Mouse (Mus musculus) hindbrain, embryonic 16.5 days (tissue): ENCODE results near the gene Ppm1h. TPM values are rescaled to one million over a fixed set of nuclear protein-coding genes. Genes with fewer than 3 reads are reported as not detected.

Experiments
- ATAC-seq: fragments of 200-750 bp; cut with Nextera tagmentation; 2 replicates; pipeline ENCODE4 v1.8.0; 2017; ENCODE audit warnings: moderate TSS enrichment, moderate library complexity
- H3K27ac ChIP-seq: fragments of 300-500 bp; sonication (generic); 2 replicates; pipeline ENCODE4 v1.5.1; 2014; ENCODE audit warnings: low read depth, mild to moderate bottlenecking, control low read depth, low read length, moderate library complexity
- H3K27me3 ChIP-seq: fragments of 300-500 bp; sonication (generic); replicated peaks from 2 replicates; pipeline ENCODE4 v1.6.1; 2014; ENCODE audit warnings: low read length; ENCODE audit not compliant: control insufficient read depth, insufficient read depth
- H3K36me3 ChIP-seq: fragments of 300-500 bp; sonication (generic); 2 replicates; pipeline ENCODE4 v1.6.1; 2014; ENCODE audit warnings: mild to moderate bottlenecking, low read length, moderate library complexity, mixed read lengths; ENCODE audit not compliant: control insufficient read depth, insufficient read depth
- H3K4me1 ChIP-seq: fragments of 300-500 bp; sonication (generic); 2 replicates; pipeline ENCODE4 v1.6.1; 2014; ENCODE audit warnings: low read depth, low read length; ENCODE audit not compliant: control insufficient read depth, insufficient read depth
- H3K4me2 ChIP-seq: fragments of 300-500 bp; sonication (generic); 2 replicates; pipeline ENCODE4 v1.6.1; 2014; ENCODE audit warnings: mild to moderate bottlenecking, low read length, control low read depth, moderate library complexity
- H3K4me3 ChIP-seq: fragments of 300-500 bp; sonication (generic); 2 replicates; pipeline ENCODE4 v1.5.1; 2014; ENCODE audit warnings: mild to moderate bottlenecking, low read length, control low read depth, moderate library complexity
- H3K9ac ChIP-seq: fragments of 300-500 bp; sonication (generic); 2 replicates; pipeline ENCODE4 v1.6.1; 2014; ENCODE audit warnings: low read depth, mild to moderate bottlenecking, control low read depth, low read length, moderate library complexity
- H3K9me3 ChIP-seq: fragments of 300-500 bp; sonication (generic); 2 replicates; pipeline ENCODE4 v1.6.1; 2014; ENCODE audit warnings: mild to moderate bottlenecking, low read length, moderate library complexity; ENCODE audit not compliant: control insufficient read depth
- WGBS: fragments of 180-500 bp; shearing (Covaris S2); extraction: QIAGEN DNeasy Blood & Tissue Kit; methylation state at CpG from one replicate; pipeline ENCODE4 v1.1.7; 2014; 5-methylcytosine and 5-hydroxymethylcytosine counted together
- polyA plus RNA-seq: library from polyadenylated mRNA; unstranded; fragments of >200 nt; fragmentation: Nextera tagmentation; extraction: Ambion mirVana; gene quantifications from 2 replicates; pipeline ENCODE4 v1.2.1, GENCODE M21; 2015

The Ppm1h gene
- polyA plus RNA-seq, 1 experiment from 2014 or later: 33.5 TPM

- Histone ChIP-seq H3K4me2 (no peak overlapping the region), H3K4me1 (no peaks in the 10 kb centered on the region), H3K4me3 (no peak overlapping the region), H3K27me3 (no peaks in the 10 kb centered on the region), H3K9ac (no peak overlapping the region), H3K9me3 (no peaks in the 10 kb centered on the region), H3K27ac (no peak overlapping the region), H3K36me3 (no peaks in the 10 kb centered on the region)
- WGBS: 91% methylated on average over 4 of the region's 4 CpGs
- no peak for ATAC-seq
Observed at GRCm38 (mm10) chr10:122734521-122734920, 56.0 kb downstream of the Ppm1h start.

DNA sequence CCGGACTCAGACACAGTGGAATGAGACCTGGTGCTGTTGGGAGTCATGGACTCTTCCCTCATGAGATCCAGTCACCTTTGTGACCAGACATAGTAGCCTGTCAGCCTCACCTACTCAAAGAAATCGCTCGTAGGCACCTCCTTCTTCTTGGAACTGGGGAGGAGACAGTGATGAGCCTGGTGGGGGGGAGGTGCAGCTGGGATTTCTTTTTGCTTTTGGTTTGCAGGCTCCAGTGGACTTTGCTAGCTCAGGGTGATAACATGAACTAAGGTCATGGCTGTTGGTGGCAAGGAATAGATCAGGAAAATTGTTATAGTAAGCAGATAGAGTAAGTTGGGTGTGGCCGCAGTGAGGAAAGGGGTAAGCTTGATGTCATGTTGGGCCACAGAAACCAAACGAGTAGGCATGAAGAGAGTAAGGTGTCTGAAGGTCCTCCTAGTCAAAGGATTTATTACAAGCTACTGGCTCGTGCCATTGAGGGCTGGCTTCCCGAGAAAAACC, 56.8 kb downstream of the Ppm1h start:
- WGBS: 87% methylated on average over 7 of the region's 7 CpGs
- no peak for ATAC-seq

GRCm38 (mm10) chr10:122736835-122737234, 58.3 kb downstream of the Ppm1h start:
- no peak for ATAC-seq
- Histone ChIP-seq H3K9me3 (no peaks in the 10 kb centered on the region), H3K4me3 (no peak overlapping the region), H3K36me3 (no peaks in the 10 kb centered on the region), H3K9ac (no peak overlapping the region), H3K27me3 (no peaks in the 10 kb centered on the region), H3K27ac (no peak overlapping the region), H3K4me2 (no peak overlapping the region), H3K4me1 (peaks cover 8% of the 10 kb centered on the region)
- WGBS: 83% methylated on average over 4 of the region's 4 CpGs

More for the DNA sequence above, 56.8 kb downstream of the Ppm1h start:
- H3K9ac ChIP-seq: no peak overlapping the region
- H3K27ac ChIP-seq: no peak overlapping the region
- no peak overlapping the region for H3K4me3 ChIP-seq
- no peaks in the 10 kb centered on the region for H3K4me1 ChIP-seq
- no peak overlapping the region for H3K4me2 ChIP-seq
- H3K27me3 ChIP-seq: no peaks in the 10 kb centered on the region
- no peaks in the 10 kb centered on the region for H3K9me3 ChIP-seq
- H3K36me3 ChIP-seq: no peaks in the 10 kb centered on the region

DNA sequence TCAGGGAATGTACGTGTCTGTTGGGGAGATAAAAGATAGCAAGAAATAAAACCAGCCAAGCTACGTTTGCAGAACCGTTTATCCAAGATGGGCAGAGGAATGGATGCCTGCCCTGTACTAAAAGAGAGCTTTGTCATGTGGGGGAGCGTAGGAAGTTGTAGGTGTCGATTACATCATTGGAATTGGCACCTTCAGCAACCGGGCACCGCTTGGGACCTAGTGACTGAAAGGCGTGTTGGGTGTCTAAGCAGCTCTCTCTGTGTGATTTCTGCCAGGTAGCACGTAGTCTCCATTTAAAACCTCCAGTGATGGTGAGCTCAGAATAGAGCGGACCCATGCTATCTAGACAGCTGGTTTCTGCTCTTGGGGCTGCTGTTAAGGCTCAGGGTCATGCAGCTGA, 60.0 kb downstream of the Ppm1h start:
- H3K4me1 ChIP-seq: peaks cover 8% of the 10 kb centered on the region
- H3K27ac ChIP-seq: no peak overlapping the region
- no peaks in the 10 kb centered on the region for H3K36me3 ChIP-seq
- no peak overlapping the region for H3K9ac ChIP-seq
- H3K9me3 ChIP-seq: no peaks in the 10 kb centered on the region
- H3K27me3 ChIP-seq: no peaks in the 10 kb centered on the region
- no peak overlapping the region for H3K4me3 ChIP-seq
- 88% methylated on average over 10 of the region's 10 CpGs for WGBS
- H3K4me2 ChIP-seq: no peak overlapping the region
- ATAC-seq: no peak

GRCm38 (mm10) chr10:122739037-122739436, 60.5 kb downstream of the Ppm1h start:
- 91% methylated on average over 4 of the region's 4 CpGs for WGBS
- no peak for ATAC-seq

GRCm38 (mm10) chr10:122740117-122740516, 61.6 kb downstream of the Ppm1h start:
- H3K27me3 ChIP-seq: no peaks in the 10 kb centered on the region
- ATAC-seq: no peak
- no peak overlapping the region for H3K4me3 ChIP-seq
- no peaks in the 10 kb centered on the region for H3K9me3 ChIP-seq
- whole genome bisulfite sequencing: 83% methylated on average over 4 of the region's 4 CpGs
- no peak overlapping the region for H3K9ac ChIP-seq
- peaks cover 8% of the 10 kb centered on the region for H3K4me1 ChIP-seq
- H3K4me2 ChIP-seq: no peak overlapping the region
- no peak overlapping the region for H3K27ac ChIP-seq
- H3K36me3 ChIP-seq: no peaks in the 10 kb centered on the region

More at GRCm38 (mm10) chr10:122739037-122739436, 60.5 kb downstream of the Ppm1h start:
- no peak overlapping the region for H3K27ac ChIP-seq
- peaks cover 8% of the 10 kb centered on the region for H3K4me1 ChIP-seq
- no peaks in the 10 kb centered on the region for H3K27me3 ChIP-seq
- no peaks in the 10 kb centered on the region for H3K9me3 ChIP-seq
- H3K4me3 ChIP-seq: no peak overlapping the region
- no peaks in the 10 kb centered on the region for H3K36me3 ChIP-seq
- no peak overlapping the region for H3K4me2 ChIP-seq
- H3K9ac ChIP-seq: no peak overlapping the region

DNA sequence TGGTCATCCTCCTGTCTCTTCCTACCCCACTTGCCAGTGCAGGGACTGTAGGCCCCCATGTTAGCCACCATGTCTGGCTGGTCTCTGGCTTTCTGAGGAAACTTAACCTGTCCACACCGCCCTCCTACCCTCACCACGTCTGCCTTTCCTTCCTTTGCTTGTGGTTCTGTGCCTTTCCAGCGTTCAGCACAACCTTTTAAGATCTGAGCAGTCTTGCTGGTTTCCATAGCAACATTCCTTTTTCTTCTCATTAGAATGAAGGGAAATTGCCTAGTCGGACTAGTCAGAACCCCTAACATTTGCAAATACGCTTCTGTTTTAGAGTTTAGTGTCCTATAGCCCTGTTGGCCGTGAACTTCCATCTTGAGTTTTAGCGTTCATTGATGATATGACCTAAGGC, 62.6 kb downstream of the Ppm1h start:
- peak; percentile 35; the same call in 1 of the 2 replicates for ATAC-seq
- no peaks in the 10 kb centered on the region for H3K36me3 ChIP-seq
- 54% methylated on average over 7 of the region's 7 CpGs for WGBS
- no peak overlapping the region for H3K4me3 ChIP-seq
- H3K9me3 ChIP-seq: no peaks in the 10 kb centered on the region
- no peak overlapping the region for H3K9ac ChIP-seq
- peaks cover 8% of the 10 kb centered on the region for H3K4me1 ChIP-seq
- H3K4me2 ChIP-seq: no peak overlapping the region
- no peaks in the 10 kb centered on the region for H3K27me3 ChIP-seq
- peak overlapping the region; percentile 51; the same call in 1 of the 2 replicates for H3K27ac ChIP-seq

DNA sequence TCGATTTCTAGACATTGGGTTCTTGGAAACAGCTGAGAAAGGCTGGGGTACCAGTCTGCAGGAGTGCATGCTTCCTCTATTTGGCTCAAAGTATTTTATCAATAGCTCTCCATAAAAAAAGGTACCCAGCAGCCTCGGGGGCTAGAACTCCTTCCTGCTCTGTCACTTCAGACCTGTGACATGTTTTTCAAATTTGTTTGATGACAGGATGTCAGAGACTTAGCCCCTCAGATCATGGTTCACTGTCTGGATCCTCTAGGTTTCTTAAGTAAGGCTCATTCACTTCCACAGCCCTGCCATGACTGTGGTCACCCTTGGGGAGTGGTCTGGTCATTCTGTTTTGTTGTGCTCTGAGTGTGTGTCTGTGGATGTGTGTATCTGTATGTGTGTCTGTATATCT, 63.6 kb downstream of the Ppm1h start:
- Histone ChIP-seq H3K36me3 (no peaks in the 10 kb centered on the region), H3K9me3 (no peaks in the 10 kb centered on the region), H3K27me3 (no peaks in the 10 kb centered on the region), H3K4me2 (no peak overlapping the region), H3K4me3 (no peak overlapping the region), H3K9ac (no peak overlapping the region), H3K27ac (no peak overlapping the region), H3K4me1 (peaks cover 8% of the 10 kb centered on the region)
- no peak for ATAC-seq
- 88% methylated on average over 2 of the region's 2 CpGs for WGBS

DNA sequence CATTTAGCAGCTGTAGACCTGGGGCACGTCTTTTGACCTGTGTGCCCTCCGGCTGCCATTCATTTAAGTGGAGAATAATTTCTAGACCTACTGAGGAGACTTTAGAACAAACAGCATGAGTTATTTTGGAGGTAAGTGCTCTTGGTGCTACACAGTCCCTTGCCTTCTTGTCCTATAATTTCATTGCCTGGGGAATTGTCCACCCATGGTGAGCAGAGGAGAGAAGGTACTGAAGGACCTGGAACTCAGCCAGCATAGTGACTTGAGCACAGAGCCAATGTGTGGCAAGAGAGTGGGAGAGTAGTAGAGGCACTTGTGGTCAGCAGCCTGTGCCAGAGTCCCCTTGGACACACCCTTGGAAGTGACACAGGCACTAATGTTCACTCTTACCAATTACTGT, 64.8 kb downstream of the Ppm1h start:
- Histone ChIP-seq H3K36me3 (no peaks in the 10 kb centered on the region), H3K9ac (no peak overlapping the region), H3K4me2 (no peak overlapping the region), H3K27me3 (no peaks in the 10 kb centered on the region), H3K4me1 (peaks cover 12% of the 10 kb centered on the region), H3K27ac (no peak overlapping the region), H3K4me3 (no peak overlapping the region), H3K9me3 (no peaks in the 10 kb centered on the region)
- ATAC-seq: no peak
- WGBS: 96% methylated on average over 2 of the region's 2 CpGs

DNA sequence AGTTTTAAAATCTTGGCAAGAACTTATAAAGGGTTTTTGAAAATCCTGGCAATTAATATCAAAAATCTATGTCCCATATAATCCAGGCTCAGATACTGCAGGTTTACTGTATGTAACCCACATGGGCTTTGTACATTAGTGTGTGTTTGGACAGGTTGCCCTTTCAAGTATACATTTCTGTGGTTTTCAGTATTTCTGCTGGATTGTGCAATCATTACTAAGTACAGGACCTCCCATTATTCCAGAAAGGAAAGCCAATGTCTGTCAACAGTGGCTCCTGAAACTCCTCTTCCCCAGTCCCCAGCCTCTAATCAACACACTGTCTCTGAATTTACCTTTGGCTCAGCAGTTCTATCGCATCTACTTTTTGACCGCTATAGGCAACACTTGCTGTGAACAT, 66.4 kb downstream of the Ppm1h start:
- Histone ChIP-seq H3K4me3 (no peak overlapping the region), H3K9ac (no peak overlapping the region), H3K4me2 (no peak overlapping the region), H3K9me3 (no peaks in the 10 kb centered on the region), H3K4me1 (peaks cover 14% of the 10 kb centered on the region), H3K27me3 (no peaks in the 10 kb centered on the region), H3K27ac (no peak overlapping the region), H3K36me3 (no peaks in the 10 kb centered on the region)
- WGBS: 97% methylated on average over 2 of the region's 2 CpGs
- no peak for ATAC-seq
